Mouse (Mus musculus) granulocyte monocyte progenitor cell, adult 5-6 weeks (primary cell): ENCODE data around the gene Lrg1. TPM values are rescaled to one million over a fixed set of nuclear protein-coding genes. Genes with fewer than 3 reads are reported as not detected.
"Not testable (repeated sequence)": the region's sequence is repeated elsewhere in the genome, so short reads cannot be mapped to it uniquely, and the experiment has no call there.

Source experiments
- ATAC-seq: replicated peaks from 2 replicates; pipeline ENCODE4 v1.8.0; 2016; ENCODE audit warnings: mild to moderate bottlenecking, moderate TSS enrichment, inconsistent platforms; ENCODE audit not compliant: poor library complexity, severe bottlenecking
- total RNA-seq, 2 experiments: library from RNA; stranded (forward) in 1 of 2; stranded (reverse) in 1 of 2; fragments of 200-712, 200-1000 nt in 1 of 2; fragments of >200 nt in 1 of 2; fragmentation: Nextera tagmentation in 1 of 2; gene quantifications; 2 replicates each; pipeline ENCODE4 v1.2.3; 2014 to 2017

Lrg1 gene
- total RNA-seq, 2 experiments from 2014 or later, result 0.45 to 2.6 TPM

DNA sequence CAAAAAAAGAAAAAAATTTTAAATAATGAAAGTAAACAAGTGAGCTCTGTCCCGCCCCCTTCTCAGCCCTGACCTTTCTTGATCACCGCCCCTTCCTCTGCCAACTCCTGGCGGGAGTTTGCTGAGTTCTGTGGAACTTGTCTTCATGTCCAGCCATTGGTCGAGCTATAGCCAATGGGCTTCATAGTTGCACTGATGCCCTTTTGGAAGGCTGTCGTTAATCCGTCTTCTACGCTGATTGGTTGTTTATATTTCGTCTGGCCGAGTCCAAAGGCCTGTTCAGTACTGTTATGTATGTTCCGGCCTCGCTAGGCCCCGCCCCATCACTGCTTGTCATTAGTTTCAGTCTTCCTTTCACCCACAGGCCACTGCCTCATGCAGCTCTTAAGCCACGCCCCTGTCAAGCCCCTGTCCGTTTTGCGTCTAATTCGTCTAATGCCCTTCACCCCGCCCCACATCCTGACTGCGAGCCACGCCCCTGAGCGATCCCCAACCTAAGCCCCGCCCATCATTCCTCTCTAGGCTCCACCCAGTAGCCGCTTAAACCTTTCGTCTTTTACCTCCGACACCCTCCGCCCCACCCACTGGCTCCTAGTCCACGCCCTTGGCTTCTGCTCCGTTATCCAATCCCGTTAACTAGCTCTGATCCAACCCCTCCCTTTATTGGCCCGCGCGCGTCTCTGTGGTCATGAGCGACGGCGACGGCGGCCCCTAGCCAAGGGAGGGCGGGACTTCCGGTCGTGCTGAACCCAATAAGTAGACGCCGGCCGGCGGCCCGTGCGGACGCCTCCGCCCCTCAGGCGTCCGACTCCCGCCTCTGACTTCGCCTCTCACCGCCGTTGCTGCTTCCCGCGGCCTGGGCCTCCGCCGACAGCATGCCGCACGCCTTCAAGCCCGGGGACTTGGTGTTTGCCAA lies 42.7 kb downstream of the Lrg1 start, which contains the start of gene Hdgfl2:
Gene Hdgfl2 (plus strand): TSS at position 755 of the 916 bp plus-strand sequence.
- ATAC-seq, result peak; percentile 65

DNA sequence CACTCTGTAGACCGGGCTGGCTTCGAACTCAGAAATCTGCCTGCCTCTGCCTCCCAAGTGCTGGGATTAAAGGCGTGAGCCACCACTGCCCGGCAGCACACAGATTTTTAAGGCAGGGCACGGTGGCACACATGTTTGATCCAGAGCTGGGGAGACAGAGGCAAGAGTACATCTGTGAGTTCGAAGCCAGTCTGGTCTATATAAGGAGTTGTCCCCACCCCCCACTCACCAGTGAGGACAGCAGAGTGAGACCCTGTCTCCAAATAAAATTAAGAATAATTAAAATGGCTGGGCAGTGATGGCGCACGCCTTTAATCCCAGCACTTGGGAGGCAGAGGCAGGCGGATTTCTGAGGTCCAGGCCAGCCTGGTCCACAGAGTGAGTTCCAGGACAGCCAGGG lies 43.4 kb downstream of the Lrg1 start:
- not testable (repeated sequence) for ATAC-seq

DNA sequence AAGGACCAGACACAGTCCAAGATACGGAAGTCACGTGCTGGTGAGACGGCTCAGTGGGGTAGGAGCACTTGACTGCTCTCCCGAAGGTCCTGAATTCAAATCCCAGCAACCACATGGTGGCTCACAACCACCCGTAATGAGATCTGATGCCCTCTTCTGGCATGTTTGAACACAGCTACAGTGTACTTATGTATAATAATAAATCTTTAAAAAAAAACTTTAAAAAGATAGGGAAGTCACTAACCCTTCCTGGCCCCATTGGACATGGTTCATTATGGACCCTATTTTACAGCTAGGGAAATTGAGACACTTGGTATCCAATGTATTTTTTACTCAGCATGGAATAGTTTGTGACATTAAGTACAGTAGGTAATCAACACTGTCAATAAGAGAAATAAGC lies 44.3 kb downstream of the Lrg1 start:
- ATAC-seq, result no peak

DNA sequence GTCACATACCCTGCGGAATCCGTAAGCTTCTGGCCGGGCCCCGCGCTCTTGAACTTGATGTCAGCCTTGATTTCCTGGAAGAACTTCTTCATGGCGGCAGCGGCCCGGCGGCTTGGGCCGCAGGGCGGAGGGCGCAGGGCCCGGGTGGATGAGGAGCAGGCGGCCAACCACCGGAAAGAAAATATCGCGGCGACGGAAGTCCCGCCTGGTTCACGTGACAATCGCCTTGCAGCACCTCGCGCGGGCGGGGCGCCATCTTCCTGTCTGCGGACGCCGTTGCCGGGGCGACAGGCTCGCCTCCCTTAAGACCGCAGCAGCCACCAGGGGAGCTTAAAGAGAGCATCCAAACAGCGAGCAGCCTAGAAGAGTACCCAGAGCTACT lies 47.0 kb downstream of the Lrg1 start, which contains the start of gene Ubxn6:
Gene Ubxn6 (minus strand): TSS at position 202 of the 382 bp plus-strand sequence.
- peak; percentile 41 for ATAC-seq

DNA sequence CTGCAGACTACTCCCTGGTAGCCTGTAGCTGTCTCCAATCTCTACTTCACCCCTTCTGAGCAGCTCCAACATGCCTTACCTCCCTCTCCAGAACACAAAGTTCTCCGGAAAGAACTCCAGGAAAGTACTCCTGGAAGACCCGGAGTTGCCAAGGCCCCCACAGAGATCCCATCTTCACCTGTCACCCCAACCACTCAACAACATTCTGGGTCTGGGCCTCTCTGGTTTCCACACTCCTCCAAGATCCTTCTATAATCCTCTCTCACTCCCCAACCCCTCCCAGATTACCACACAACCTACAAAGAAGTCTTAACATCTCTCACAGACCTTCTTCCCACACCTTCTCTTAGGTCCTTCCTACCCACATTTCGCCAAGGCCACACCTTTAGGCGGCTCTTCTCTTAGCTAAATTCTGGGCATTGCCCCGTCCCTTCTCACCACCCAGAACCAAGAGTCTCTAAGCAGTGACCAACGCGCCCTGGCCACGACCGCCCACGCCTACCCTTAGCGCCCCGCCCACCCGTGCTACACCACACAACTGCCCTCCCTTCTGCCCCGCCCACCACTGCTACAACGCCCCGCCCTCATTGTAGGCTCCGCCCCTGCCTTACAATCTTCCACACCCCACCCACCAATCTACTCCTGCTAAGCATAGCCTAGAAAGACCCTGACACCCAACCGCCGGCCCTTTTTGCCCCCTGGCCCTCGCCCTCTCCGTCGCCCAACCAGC lies 47.5 kb downstream of the Lrg1 start:
- ATAC-seq, result peak; percentile 52

DNA sequence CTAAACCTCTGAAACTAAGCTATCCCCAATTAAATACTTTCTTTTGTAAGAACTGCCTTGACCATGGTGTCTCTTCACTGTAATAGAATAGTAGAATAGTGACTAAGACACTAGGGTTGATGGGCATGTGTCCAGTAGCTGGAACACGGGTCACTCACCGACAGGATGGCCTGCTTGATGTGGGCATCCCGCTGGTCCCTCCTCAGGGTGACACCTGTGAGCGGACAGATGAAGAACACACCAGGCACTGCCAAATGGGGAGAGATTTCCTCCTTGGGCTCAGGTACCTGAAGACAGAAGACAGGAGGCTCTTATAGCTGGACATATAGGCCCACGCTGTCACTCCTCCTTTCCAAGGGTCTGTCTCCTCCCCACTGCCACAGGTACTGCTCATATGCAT lies 49.6 kb downstream of the Lrg1 start:
- ATAC-seq, result no peak

DNA sequence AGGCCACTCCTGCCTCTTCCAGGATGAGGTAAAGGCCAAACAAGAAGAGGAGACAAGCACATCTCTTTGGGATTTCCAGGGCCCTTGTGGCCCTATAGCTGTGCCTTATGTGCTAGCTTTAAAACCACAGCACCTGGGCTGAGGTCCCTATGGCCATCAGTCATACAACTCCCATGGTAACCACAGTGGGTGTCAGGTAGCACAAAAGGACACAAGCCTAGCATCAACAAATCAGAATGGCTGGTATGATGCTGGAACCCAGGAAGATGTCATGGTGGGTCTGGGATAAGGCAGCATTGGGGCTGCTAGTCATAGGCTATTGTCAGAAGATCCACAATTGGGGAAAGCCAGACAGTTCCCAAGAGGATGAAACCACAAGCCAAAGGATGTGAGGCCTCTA lies 50.7 kb downstream of the Lrg1 start:
- no peak for ATAC-seq

Other genes with a start within 250 kb of the Lrg1 start
- gene Zfp119a, start 243.1 kb downstream of the Lrg1 start, total RNA-seq (2014; fragmentation: Nextera tagmentation), result 11.4 and 11.6 TPM in 2 replicates
- 3.5 and 5.8 TPM in 2 replicates for gene Zfp119a, start 243.1 kb downstream of the Lrg1 start, total RNA-seq (2017)
- gene Zfp959, start 229.9 kb downstream of the Lrg1 start, total RNA-seq (2014; fragmentation: Nextera tagmentation), result 11.0 and 15.7 TPM in 2 replicates
- 13.2 and 15.8 TPM in 2 replicates for gene Zfp959, start 229.9 kb downstream of the Lrg1 start, total RNA-seq (2017)
- 2.1 and 5.4 TPM in 2 replicates for gene Zfp119b, start 172.5 kb downstream of the Lrg1 start, total RNA-seq (2014; fragmentation: Nextera tagmentation)
- 4.8 and 6.8 TPM in 2 replicates for gene Zfp119b, start 172.5 kb downstream of the Lrg1 start, total RNA-seq (2017)
- gene Ebi3, start 169.4 kb downstream of the Lrg1 start, total RNA-seq (2014; fragmentation: Nextera tagmentation), result 16.8 and 36.8 TPM in 2 replicates
- gene Ebi3, start 169.4 kb downstream of the Lrg1 start, total RNA-seq (2017), result 10.9 and 12.6 TPM in 2 replicates
- 15.1 and 15.4 TPM in 2 replicates for gene Yju2, start 162.9 kb downstream of the Lrg1 start, total RNA-seq (2014; fragmentation: Nextera tagmentation)
- gene Yju2, start 162.9 kb downstream of the Lrg1 start, total RNA-seq (2017), result 17.2 and 30.9 TPM in 2 replicates
- 1.6 TPM in 1 of 2 replicates, not detected in the other for gene Shd, start 151.5 kb downstream of the Lrg1 start, total RNA-seq (2014; fragmentation: Nextera tagmentation)
- gene Shd, start 151.5 kb downstream of the Lrg1 start, total RNA-seq (2017), result not detected in 2 replicates
- not detected in 2 replicates for gene Fsd1, start 135.5 kb downstream of the Lrg1 start, total RNA-seq (2014; fragmentation: Nextera tagmentation)
- not detected in 2 replicates for gene Fsd1, start 135.5 kb downstream of the Lrg1 start, total RNA-seq (2017)
- gene Stap2, start 116.4 kb downstream of the Lrg1 start, total RNA-seq (2014; fragmentation: Nextera tagmentation), result not detected in 2 replicates
- 0.36 TPM in 1 of 2 replicates, not detected in the other for gene Stap2, start 116.4 kb downstream of the Lrg1 start, total RNA-seq (2017)
- 22.0 and 30.8 TPM in 2 replicates for gene Mpnd, start 116.3 kb downstream of the Lrg1 start, total RNA-seq (2014; fragmentation: Nextera tagmentation)
- 45.8 and 62.2 TPM in 2 replicates for gene Mpnd, start 116.3 kb downstream of the Lrg1 start, total RNA-seq (2017)
- gene Sh3gl1, start 85.4 kb downstream of the Lrg1 start, total RNA-seq (2014; fragmentation: Nextera tagmentation), result 23.8 and 29.4 TPM in 2 replicates
- 23.0 and 25.3 TPM in 2 replicates for gene Sh3gl1, start 85.4 kb downstream of the Lrg1 start, total RNA-seq (2017)
- 36.0 and 39.4 TPM in 2 replicates for gene Chaf1a, start 81.6 kb downstream of the Lrg1 start, total RNA-seq (2014; fragmentation: Nextera tagmentation)
- gene Chaf1a, start 81.6 kb downstream of the Lrg1 start, total RNA-seq (2017), result 32.1 and 36.0 TPM in 2 replicates
- gene Ubxn6, start 47.0 kb downstream of the Lrg1 start, total RNA-seq (2014; fragmentation: Nextera tagmentation), result 15.2 and 21.3 TPM in 2 replicates
- gene Ubxn6, start 47.0 kb downstream of the Lrg1 start, total RNA-seq (2017), result 26.1 and 26.7 TPM in 2 replicates
- gene Hdgfl2, start 42.4 kb downstream of the Lrg1 start, total RNA-seq (2014; fragmentation: Nextera tagmentation), result 70.7 and 83.3 TPM in 2 replicates
- 65.1 and 77.6 TPM in 2 replicates for gene Hdgfl2, start 42.4 kb downstream of the Lrg1 start, total RNA-seq (2017)
- gene Plin4, start 12.2 kb downstream of the Lrg1 start, total RNA-seq (2014; fragmentation: Nextera tagmentation), result not detected in 2 replicates
- not detected in 2 replicates for gene Plin4, start 12.2 kb downstream of the Lrg1 start, total RNA-seq (2017)
- not detected in 2 replicates for gene Plin5, start 4.4 kb downstream of the Lrg1 start, total RNA-seq (2014; fragmentation: Nextera tagmentation)
- 0.09 TPM in 1 of 2 replicates, not detected in the other for gene Plin5, start 4.4 kb downstream of the Lrg1 start, total RNA-seq (2017)
- gene Sema6b, start 18.3 kb upstream of the Lrg1 start, total RNA-seq (2014; fragmentation: Nextera tagmentation), result 4.3 and 5.1 TPM in 2 replicates
- 6.0 and 7.7 TPM in 2 replicates for gene Sema6b, start 18.3 kb upstream of the Lrg1 start, total RNA-seq (2017)
- 1.0 and 1.1 TPM in 2 replicates for gene Tnfaip8l1, start 40.5 kb upstream of the Lrg1 start, total RNA-seq (2014; fragmentation: Nextera tagmentation)
- gene Tnfaip8l1, start 40.5 kb upstream of the Lrg1 start, total RNA-seq (2017), result 2.0 and 2.7 TPM in 2 replicates
- 62.2 and 62.6 TPM in 2 replicates for gene Mydgf, start 61.9 kb upstream of the Lrg1 start, total RNA-seq (2014; fragmentation: Nextera tagmentation)
- 51.1 and 54.4 TPM in 2 replicates for gene Mydgf, start 61.9 kb upstream of the Lrg1 start, total RNA-seq (2017)
- 39.7 and 46.0 TPM in 2 replicates for gene Dpp9, start 96.9 kb upstream of the Lrg1 start, total RNA-seq (2014; fragmentation: Nextera tagmentation)
- gene Dpp9, start 96.9 kb upstream of the Lrg1 start, total RNA-seq (2017), result 14.0 and 19.6 TPM in 2 replicates
- 16.8 and 17.3 TPM in 2 replicates for gene Fem1a, start 134.8 kb upstream of the Lrg1 start, total RNA-seq (2014; fragmentation: Nextera tagmentation)
- 25.6 and 26.5 TPM in 2 replicates for gene Fem1a, start 134.8 kb upstream of the Lrg1 start, total RNA-seq (2017)
- 8.2 and 14.5 TPM in 2 replicates for gene Ticam1, start 154.8 kb upstream of the Lrg1 start, total RNA-seq (2014; fragmentation: Nextera tagmentation)
- gene Ticam1, start 154.8 kb upstream of the Lrg1 start, total RNA-seq (2017), result 2.7 and 6.1 TPM in 2 replicates
- gene Plin3, start 170.9 kb upstream of the Lrg1 start, total RNA-seq (2014; fragmentation: Nextera tagmentation), result 17.0 and 19.3 TPM in 2 replicates
- gene Plin3, start 170.9 kb upstream of the Lrg1 start, total RNA-seq (2017), result 29.0 and 29.2 TPM in 2 replicates
- not detected in 2 replicates for gene Arrdc5, start 178.3 kb upstream of the Lrg1 start, total RNA-seq (2014; fragmentation: Nextera tagmentation)
- not detected in 2 replicates for gene Arrdc5, start 178.3 kb upstream of the Lrg1 start, total RNA-seq (2017)
- 149 and 159 TPM in 2 replicates for gene Uhrf1, start 181.3 kb upstream of the Lrg1 start, total RNA-seq (2014; fragmentation: Nextera tagmentation)
- gene Uhrf1, start 181.3 kb upstream of the Lrg1 start, total RNA-seq (2017), result 168 and 171 TPM in 2 replicates
- 7.7 and 13.3 TPM in 2 replicates for gene Kdm4b, start 204.1 kb upstream of the Lrg1 start, total RNA-seq (2014; fragmentation: Nextera tagmentation)
- gene Kdm4b, start 204.1 kb upstream of the Lrg1 start, total RNA-seq (2017), result 5.7 and 8.9 TPM in 2 replicates